Mouse (Mus musculus) hindbrain, embryonic 12.5 days (tissue): ENCODE data around the gene Olfr91. TPM values are rescaled to one million over a fixed set of nuclear protein-coding genes. Genes with fewer than 3 reads are reported as not detected.
"Not testable (repeated sequence)": the region's sequence is repeated elsewhere in the genome, so short reads cannot be mapped to it uniquely, and the experiment has no call there.

Experiments
- ATAC-seq: fragments of 200-750 bp; cut with Nextera tagmentation; 2 replicates; pipeline ENCODE4 v1.8.0; 2017; ENCODE audit warnings: moderate TSS enrichment; ENCODE audit not compliant: low FRiP score
- H3K27ac ChIP-seq: fragments of 300-500 bp; sonication (generic); 2 replicates; pipeline ENCODE4 v1.5.1; 2016; ENCODE audit warnings: mild to moderate bottlenecking
- H3K27me3 ChIP-seq: fragments of 300-500 bp; sonication (generic); 2 replicates; pipeline ENCODE4 v1.6.1; 2016; ENCODE audit warnings: mild to moderate bottlenecking
- H3K36me3 ChIP-seq: fragments of 300-500 bp; sonication (generic); 2 replicates; pipeline ENCODE4 v1.6.1; 2016; ENCODE audit warnings: mild to moderate bottlenecking
- H3K4me1 ChIP-seq: fragments of 300-500 bp; sonication (generic); 2 replicates; pipeline ENCODE4 v1.6.1; 2016
- H3K4me2 ChIP-seq: fragments of 300-500 bp; sonication (generic); replicated peaks from 2 replicates; pipeline ENCODE4 v1.6.1; 2016; ENCODE audit warnings: mild to moderate bottlenecking
- H3K4me3 ChIP-seq: fragments of 300-500 bp; sonication (generic); 2 replicates; pipeline ENCODE4 v1.5.1; 2016; ENCODE audit warnings: mild to moderate bottlenecking
- H3K9ac ChIP-seq: fragments of 300-500 bp; sonication (generic); 2 replicates; pipeline ENCODE4 v1.6.1; 2016; ENCODE audit warnings: mild to moderate bottlenecking, moderate library complexity
- H3K9me3 ChIP-seq: fragments of 300-500 bp; sonication (generic); replicated peaks from 2 replicates; pipeline ENCODE4 v1.6.1; 2016; ENCODE audit warnings: mild to moderate bottlenecking
- WGBS: fragments of 180-500 bp; shearing (Covaris S2); methylation state at CpG from one replicate; pipeline ENCODE4 v1.1.7; 2016; 5-methylcytosine and 5-hydroxymethylcytosine counted together
- polyA plus RNA-seq: library from polyadenylated mRNA; unstranded; fragments of >200 nt; fragmentation: Nextera tagmentation; extraction: Ambion mirVana; gene quantifications from 2 replicates; pipeline ENCODE4 v1.2.1, GENCODE M21; 2016

Gene Olfr91
- 0.05 TPM in 1 of 2 replicates, not detected in the other for polyA plus RNA-seq

DNA sequence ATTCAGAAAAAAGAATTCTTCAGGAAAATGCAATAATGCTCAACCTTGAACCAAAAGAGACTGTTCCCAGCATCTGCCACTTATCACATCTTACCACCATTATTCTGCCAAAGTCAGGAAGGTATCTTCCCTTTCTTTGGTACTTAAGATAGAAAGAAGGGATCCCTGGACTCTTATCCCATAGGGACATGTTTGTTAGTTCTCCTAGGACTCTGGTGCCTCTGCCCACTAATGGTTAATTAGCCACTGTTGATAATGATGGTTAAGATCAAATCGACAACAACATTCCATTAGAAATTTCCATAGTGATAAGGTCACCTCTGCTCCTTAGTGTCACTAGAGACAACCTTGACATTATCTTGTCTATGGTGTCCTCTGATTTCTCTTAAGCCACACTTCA is at the start of gene Olfr91:
Gene Olfr91 (minus strand): TSS at position 101 of the 400 bp plus-strand sequence.
- no peak within 1 kb of the TSS for H3K9ac ChIP-seq
- no peaks in the 10 kb centered on the region for H3K36me3 ChIP-seq
- whole genome bisulfite sequencing, result 90% methylated on average over 1 of the region's 1 CpGs
- ATAC-seq, result no peak
- no peaks in the 10 kb centered on the region for H3K27me3 ChIP-seq
- H3K4me1 ChIP-seq, result no peaks in the 10 kb centered on the region
- no peak within 1 kb of the TSS for H3K27ac ChIP-seq
- no peaks in the 10 kb centered on the region for H3K9me3 ChIP-seq
- no peak within 1 kb of the TSS for H3K4me2 ChIP-seq
- H3K4me3 ChIP-seq, result no peak within 1 kb of the TSS

DNA sequence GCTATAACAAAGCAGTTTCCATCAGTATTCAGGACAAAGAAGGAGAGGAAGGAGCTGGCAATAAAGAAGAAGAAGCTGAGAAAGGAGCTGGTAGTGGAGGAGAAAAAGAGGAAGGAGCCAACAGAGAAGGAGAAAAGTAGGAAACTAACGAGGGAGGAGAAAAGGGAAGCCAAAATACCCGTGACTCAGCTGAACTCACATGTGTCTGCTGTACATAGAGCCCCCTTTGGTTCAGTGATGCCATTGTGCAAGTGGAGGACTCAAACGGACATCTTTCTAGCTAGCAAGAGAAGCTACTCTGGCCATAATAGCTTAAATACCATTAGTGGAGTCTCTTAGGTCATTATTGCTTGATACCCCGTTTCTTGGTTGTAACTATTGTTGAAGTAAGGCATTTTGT is 33.3 kb upstream of the Olfr91 start:
- not testable (repeated sequence) for H3K27me3 ChIP-seq, H3K4me1 ChIP-seq, H3K4me3 ChIP-seq, H3K4me2 ChIP-seq, H3K9ac ChIP-seq, H3K27ac ChIP-seq, ATAC-seq, H3K9me3 ChIP-seq, H3K36me3 ChIP-seq
- WGBS, result 78% methylated on average over 4 of the region's 4 CpGs

- Histone ChIP-seq H3K27ac (no peak within 1 kb of the TSS), H3K4me1 (no peaks in the 10 kb centered on the region), H3K9ac (no peak within 1 kb of the TSS), H3K9me3 (no peaks in the 10 kb centered on the region), H3K27me3 (no peaks in the 10 kb centered on the region), H3K4me2 (no peak within 1 kb of the TSS), H3K36me3 (no peaks in the 10 kb centered on the region), H3K4me3 (no peak within 1 kb of the TSS)
- no peak for ATAC-seq
- WGBS, result 91% methylated on average over 2 of the region's 2 CpGs
Measured at GRCm38 (mm10) chr17:37119988-37120387, 21.9 kb upstream of the Olfr91 start, which contains the start of gene Olfr92. Olfr92 (minus strand) TSS chr17:37120088.

DNA sequence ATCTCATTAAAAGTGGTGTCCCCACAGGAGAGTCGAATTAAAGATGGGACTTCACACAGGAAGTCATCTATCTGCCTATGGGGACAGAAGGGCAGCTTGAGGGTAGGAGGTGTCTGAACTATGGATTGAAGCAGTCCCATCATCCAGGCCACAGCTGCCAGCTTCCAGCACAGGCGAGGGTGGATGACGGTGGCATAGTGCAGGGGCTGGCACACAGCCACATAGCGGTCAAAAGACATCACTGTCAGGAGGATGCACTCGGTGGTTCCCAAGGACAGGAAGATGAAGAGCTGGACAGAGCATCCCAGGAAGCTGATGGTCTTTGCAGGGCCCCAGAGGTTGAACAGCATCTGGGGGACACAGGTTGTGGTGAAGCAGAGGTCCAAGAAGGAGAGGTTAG is 4.8 kb downstream of the Olfr91 start:
- no peak for ATAC-seq
- WGBS, result 77% methylated on average over 5 of the region's 5 CpGs
- Histone ChIP-seq H3K4me1 (no peaks in the 10 kb centered on the region), H3K4me3 (no peak overlapping the region), H3K4me2 (no peak overlapping the region), H3K9me3 (no peaks in the 10 kb centered on the region), H3K27me3 (no peaks in the 10 kb centered on the region), H3K36me3 (no peaks in the 10 kb centered on the region), H3K27ac (no peak overlapping the region), H3K9ac (no peak overlapping the region)

DNA sequence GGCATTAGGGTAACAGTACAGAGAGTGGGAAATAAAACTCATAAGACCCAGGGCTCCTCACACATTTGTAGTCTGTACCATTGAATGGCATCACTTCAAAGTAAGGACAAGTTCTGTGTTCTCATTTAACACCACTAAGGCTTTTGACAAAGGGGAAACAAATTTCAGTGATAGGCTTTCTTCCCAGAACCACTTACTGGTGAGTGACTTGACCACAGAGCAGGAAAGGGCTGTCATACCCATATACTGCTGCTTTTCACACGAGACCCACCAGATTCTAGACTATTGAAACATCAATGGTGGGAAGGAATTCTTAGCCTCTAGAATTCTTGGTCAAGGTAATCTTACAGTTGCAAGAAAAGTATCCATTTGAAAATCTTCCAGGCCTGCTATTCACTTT is 5.9 kb downstream of the Olfr91 start:
- no peak overlapping the region for H3K4me3 ChIP-seq
- H3K4me1 ChIP-seq, result no peaks in the 10 kb centered on the region
- H3K9me3 ChIP-seq, result no peaks in the 10 kb centered on the region
- no peak for ATAC-seq
- H3K4me2 ChIP-seq, result no peak overlapping the region
- no peaks in the 10 kb centered on the region for H3K36me3 ChIP-seq
- no peak overlapping the region for H3K9ac ChIP-seq
- WGBS, result 71% methylated on average over 1 of the region's 1 CpGs
- no peak overlapping the region for H3K27ac ChIP-seq
- H3K27me3 ChIP-seq, result no peaks in the 10 kb centered on the region

- H3K4me1 ChIP-seq, result no peaks in the 10 kb centered on the region
- H3K9ac ChIP-seq, result no peak within 1 kb of the TSS
- H3K36me3 ChIP-seq, result no peaks in the 10 kb centered on the region
- H3K4me3 ChIP-seq, result no peak within 1 kb of the TSS
- no peaks in the 10 kb centered on the region for H3K27me3 ChIP-seq
- no peak for ATAC-seq
- no peaks in the 10 kb centered on the region for H3K9me3 ChIP-seq
- no peak within 1 kb of the TSS for H3K4me2 ChIP-seq
- H3K27ac ChIP-seq, result no peak within 1 kb of the TSS
Measured at GRCm38 (mm10) chr17:37088399-37088798, 9.7 kb downstream of the Olfr91 start, which contains the start of gene Olfr90. Olfr90 (minus strand) TSS chr17:37088499.

DNA sequence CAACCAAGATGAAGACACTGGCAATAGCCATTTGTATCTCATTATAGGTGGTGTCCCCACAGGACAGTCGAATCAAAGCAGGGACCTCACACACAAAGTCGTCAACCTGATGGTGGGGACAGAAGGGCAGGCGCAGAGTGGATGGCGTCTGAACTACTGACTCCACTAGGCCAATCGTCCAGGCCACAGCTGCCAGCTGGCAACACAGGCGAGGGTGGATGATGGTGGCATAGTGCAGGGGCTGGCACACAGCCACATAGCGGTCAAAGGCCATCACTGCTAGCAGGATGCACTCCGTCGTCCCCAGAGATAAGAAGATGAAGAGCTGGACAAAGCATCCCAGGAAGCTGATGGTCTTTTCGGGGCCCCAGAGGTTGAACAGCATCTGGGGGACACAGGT is 12.5 kb downstream of the Olfr91 start:
- no peaks in the 10 kb centered on the region for H3K36me3 ChIP-seq
- H3K27me3 ChIP-seq, result no peaks in the 10 kb centered on the region
- no peaks in the 10 kb centered on the region for H3K9me3 ChIP-seq
- WGBS, result 81% methylated on average over 10 of the region's 10 CpGs
- no peak overlapping the region for H3K9ac ChIP-seq
- H3K4me2 ChIP-seq, result no peak overlapping the region
- no peak overlapping the region for H3K4me3 ChIP-seq
- H3K27ac ChIP-seq, result no peak overlapping the region
- no peaks in the 10 kb centered on the region for H3K4me1 ChIP-seq
- ATAC-seq, result no peak

GRCm38 (mm10) chr17:37084632-37085031 is 13.4 kb downstream of the Olfr91 start:
- H3K4me1 ChIP-seq, result no peaks in the 10 kb centered on the region
- no peak overlapping the region for H3K4me2 ChIP-seq
- no peaks in the 10 kb centered on the region for H3K9me3 ChIP-seq
- H3K27me3 ChIP-seq, result no peaks in the 10 kb centered on the region
- H3K4me3 ChIP-seq, result no peak overlapping the region
- ATAC-seq, result no peak
- no peaks in the 10 kb centered on the region for H3K36me3 ChIP-seq
- no peak overlapping the region for H3K27ac ChIP-seq
- H3K9ac ChIP-seq, result no peak overlapping the region
- WGBS, result 72% methylated on average over 5 of the region's 5 CpGs

GRCm38 (mm10) chr17:37083327-37083726 is 14.8 kb downstream of the Olfr91 start:
- ATAC-seq, result peak; percentile 64
- whole genome bisulfite sequencing, result 4% methylated on average over 8 of the region's 8 CpGs
- no peaks in the 10 kb centered on the region for H3K9me3 ChIP-seq

DNA sequence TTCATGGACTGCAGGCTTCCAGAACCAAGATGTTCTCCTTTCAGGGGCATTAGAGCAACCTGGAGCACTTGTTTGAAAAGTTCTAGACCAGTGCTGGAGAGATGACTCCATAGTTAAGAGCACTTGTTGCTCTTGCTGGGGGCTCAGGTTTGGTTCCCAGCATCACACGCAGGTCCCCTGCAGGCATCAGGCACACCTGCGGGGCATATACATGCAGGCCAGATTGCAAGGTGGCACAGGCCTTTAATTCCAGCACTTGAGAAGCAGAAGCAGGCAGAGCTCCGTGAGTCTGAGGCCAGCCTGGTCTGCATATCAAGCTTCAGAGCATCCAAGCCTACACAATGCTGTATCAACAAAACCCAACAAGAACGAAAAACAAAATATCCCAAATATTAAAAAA is 16.4 kb downstream of the Olfr91 start:
- Histone ChIP-seq H3K9ac (no peak overlapping the region), H3K36me3 (peaks cover 3% of the 10 kb centered on the region; the same call in 1 of the 2 replicates), H3K4me3 (no peak overlapping the region), H3K4me1 (peaks cover 12% of the 10 kb centered on the region), H3K4me2 (no peak overlapping the region), H3K9me3 (no peaks in the 10 kb centered on the region), H3K27me3 (no peaks in the 10 kb centered on the region), H3K27ac (no peak overlapping the region)
- ATAC-seq, result no peak
- WGBS, result 87% methylated on average over 4 of the region's 4 CpGs

More at GRCm38 (mm10) chr17:37083327-37083726, 14.8 kb downstream of the Olfr91 start:
- no peak overlapping the region for H3K27ac ChIP-seq
- no peaks in the 10 kb centered on the region for H3K27me3 ChIP-seq
- H3K36me3 ChIP-seq, result no peaks in the 10 kb centered on the region
- peaks cover 10% of the 10 kb centered on the region for H3K4me1 ChIP-seq
- H3K4me3 ChIP-seq, result no peak overlapping the region
- no peak overlapping the region for H3K9ac ChIP-seq
- no peak overlapping the region for H3K4me2 ChIP-seq

GRCm38 (mm10) chr17:37080119-37080518 is 18.0 kb downstream of the Olfr91 start:
- Histone ChIP-seq H3K4me1 (peaks cover 12% of the 10 kb centered on the region), H3K4me3 (no peak overlapping the region), H3K36me3 (peaks cover 19% of the 10 kb centered on the region), H3K27ac (no peak overlapping the region), H3K9ac (no peak overlapping the region), H3K9me3 (no peaks in the 10 kb centered on the region), H3K27me3 (no peaks in the 10 kb centered on the region), H3K4me2 (no peak overlapping the region)
- 18% methylated on average over 5 of the region's 5 CpGs for WGBS
- no peak for ATAC-seq

GRCm38 (mm10) chr17:37078990-37079389 is 19.1 kb downstream of the Olfr91 start:
- Histone ChIP-seq H3K27ac (no peak overlapping the region), H3K4me3 (no peak overlapping the region), H3K4me1 (peaks cover 12% of the 10 kb centered on the region), H3K27me3 (no peaks in the 10 kb centered on the region), H3K36me3 (peaks cover 30% of the 10 kb centered on the region), H3K9ac (no peak overlapping the region; the same call in 1 of the 2 replicates), H3K9me3 (no peaks in the 10 kb centered on the region), H3K4me2 (peak overlapping the region; percentile 19; the same call in 1 of the 2 replicates)
- WGBS, result 4% methylated on average over 2 of the region's 2 CpGs
- peak; percentile 45; the same call in 1 of the 2 replicates for ATAC-seq

- no peaks in the 10 kb centered on the region for H3K9me3 ChIP-seq
- no peak overlapping the region for H3K27ac ChIP-seq
- H3K4me3 ChIP-seq, result no peak overlapping the region
- no peak for ATAC-seq
- peaks cover 37% of the 10 kb centered on the region for H3K36me3 ChIP-seq
- H3K4me1 ChIP-seq, result peaks cover 12% of the 10 kb centered on the region
- 15% methylated on average over 1 of the region's 1 CpGs for WGBS
- no peaks in the 10 kb centered on the region for H3K27me3 ChIP-seq
- H3K4me2 ChIP-seq, result no peak overlapping the region
- H3K9ac ChIP-seq, result no peak overlapping the region
Measured at GRCm38 (mm10) chr17:37078193-37078592, 19.9 kb downstream of the Olfr91 start.
